Mouse (Mus musculus) embryo, embryonic 11.5 days (tissue): ENCODE results near the gene Rims4.
A peak's percentile ranks its signal among the peaks of the same experiment; 100 is the strongest.

ENCODE experiments used
- DNase-seq: peaks from one replicate; pipeline ENCODE4 v3.0.0-alpha.2; 2012; ENCODE audit warnings: low read depth, low spot score

The Rims4 gene

GRCm38 (mm10) chr2:163871266-163871665 is 47.2 kb downstream of the Rims4 start:
- no peak for DNase-seq

DNA sequence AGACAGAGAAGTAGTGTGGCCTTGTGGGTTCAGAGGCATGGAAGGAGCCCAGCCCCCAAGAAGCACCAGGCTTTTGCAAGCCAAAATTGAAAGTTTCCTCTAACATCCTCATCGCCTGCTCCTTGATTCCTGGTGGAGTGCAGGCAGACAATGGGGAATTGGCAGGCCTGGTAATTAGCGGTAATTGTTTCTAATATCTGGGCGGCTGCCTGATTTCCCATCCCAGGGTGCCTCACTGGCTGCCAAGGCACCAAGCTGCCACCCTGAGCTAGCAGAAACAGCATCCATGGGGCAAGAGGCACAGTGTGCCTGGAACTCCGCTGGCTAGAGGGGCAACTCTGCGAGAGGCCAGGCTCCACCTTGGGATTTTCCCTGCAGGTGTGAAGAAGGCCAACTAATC is 48.7 kb downstream of the Rims4 start:
- no peak for DNase-seq

DNA sequence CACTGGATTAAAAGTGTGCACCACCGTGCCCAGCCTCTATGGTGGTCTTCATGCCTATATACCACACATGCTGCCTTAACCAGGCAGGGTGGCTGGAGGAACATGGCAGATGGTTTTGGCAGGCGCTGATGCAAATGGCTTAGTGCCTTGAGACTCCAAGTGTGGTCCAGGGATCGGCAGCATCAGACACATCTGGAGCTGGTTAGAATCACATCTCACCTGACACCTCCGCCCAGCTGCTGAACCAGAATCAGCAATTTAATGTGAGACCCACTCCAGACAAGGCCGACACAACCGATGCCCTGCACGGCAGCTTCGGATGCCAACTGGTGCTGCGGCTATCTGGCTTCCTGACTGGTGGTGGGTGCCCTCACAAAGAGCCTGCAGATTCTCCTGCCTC is 52.4 kb downstream of the Rims4 start:
- no peak for DNase-seq

GRCm38 (mm10) chr2:163865311-163865710 is 53.2 kb downstream of the Rims4 start:
- no peak for DNase-seq

- DNase-seq: no peak
These were observed 60.1 kb downstream of the Rims4 start for GRCm38 (mm10) chr2:163858254-163858947.

DNA sequence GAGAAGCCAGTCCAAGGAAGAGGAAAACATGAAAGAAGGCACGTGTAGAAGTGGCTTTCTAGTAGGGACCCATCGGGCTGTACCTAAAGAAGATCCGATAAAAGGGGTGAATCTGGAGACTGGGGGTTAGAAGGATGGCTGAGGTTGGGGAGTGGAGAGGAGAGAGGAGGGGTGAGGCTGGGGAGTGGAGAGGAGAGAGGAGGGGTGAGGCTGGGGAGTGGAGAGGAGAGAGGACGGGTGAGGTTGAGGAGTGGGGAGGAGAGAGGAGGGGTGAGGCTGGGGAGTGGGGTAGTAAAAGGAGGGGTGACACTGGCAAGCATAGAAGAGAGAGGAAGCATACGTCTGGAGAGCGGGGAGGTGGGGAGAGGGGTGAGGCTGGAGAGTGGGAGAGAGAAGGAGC is 61.2 kb downstream of the Rims4 start:
- DNase-seq: no peak

GRCm38 (mm10) chr2:163853461-163853901 is 65.0 kb downstream of the Rims4 start, which contains the start of gene Kcnk15:
Gene Kcnk15, plus strand, starts transcription at chr2:163853651.
- no peak for DNase-seq

DNA sequence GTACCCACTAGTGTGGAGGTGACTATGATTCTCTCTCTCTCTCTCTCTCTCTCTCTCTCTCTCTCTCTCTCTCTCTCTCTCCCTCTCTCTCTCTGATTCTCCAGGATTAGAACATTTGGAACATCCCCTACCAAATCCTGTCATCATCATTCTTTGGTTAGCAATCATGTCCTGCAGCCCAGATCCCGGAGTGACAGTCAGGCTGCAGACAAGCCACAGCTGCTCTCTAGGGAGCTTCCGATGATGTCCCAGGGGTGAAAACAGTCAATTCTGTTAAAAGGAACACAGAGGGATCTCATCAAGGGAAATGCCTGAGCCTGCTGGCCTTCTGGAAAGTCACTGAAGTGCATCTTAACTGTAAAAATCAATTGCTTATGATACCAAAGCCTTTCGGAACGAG is 76.4 kb downstream of the Rims4 start:
- DNase-seq: no peak

DNA sequence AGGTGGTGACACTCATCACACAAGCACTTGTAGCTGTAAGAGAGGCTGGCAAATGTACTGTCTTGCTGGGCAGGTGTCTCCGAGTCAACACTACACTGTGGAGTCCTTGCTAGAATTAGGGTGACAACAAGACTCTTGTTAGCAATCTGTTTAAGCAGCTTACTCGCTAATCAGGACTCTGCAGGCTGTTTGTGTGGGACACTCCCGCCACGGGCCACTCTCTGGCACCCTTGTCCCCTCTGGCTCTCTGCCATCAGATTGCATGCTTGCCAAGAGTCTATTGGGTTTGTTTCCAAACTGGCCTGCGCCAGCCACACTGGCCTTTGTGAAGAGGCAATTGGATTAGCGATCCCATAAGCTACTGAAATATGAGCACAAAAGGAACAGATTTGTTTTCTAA is 79.0 kb downstream of the Rims4 start:
- no peak for DNase-seq

DNA sequence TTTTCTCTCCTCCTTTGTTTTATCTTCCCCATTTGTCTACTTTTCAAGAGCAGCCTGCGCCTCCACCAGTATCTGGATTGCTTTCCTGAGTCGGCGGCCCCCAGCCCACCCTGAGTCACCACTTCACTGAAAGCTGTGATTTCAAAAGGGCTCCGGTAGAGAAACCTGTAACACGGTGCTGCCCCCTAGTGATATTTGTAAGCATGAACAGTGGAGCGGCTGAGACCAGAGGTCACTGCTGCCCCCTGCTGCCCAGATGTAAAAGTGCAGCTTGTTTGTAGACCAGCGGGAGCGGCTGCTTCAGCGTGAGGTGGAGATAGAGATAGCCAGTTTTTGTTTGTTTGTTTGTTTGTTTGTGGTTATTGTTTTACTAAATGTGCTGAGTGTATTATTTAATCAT is 80.4 kb downstream of the Rims4 start:
- DNase-seq: peak; percentile 67

GRCm38 (mm10) chr2:163831163-163831562 is 87.3 kb downstream of the Rims4 start:
- no peak for DNase-seq

- DNase-seq: no peak
These were observed 92.0 kb downstream of the Rims4 start for GRCm38 (mm10) chr2:163826494-163826893.

DNA sequence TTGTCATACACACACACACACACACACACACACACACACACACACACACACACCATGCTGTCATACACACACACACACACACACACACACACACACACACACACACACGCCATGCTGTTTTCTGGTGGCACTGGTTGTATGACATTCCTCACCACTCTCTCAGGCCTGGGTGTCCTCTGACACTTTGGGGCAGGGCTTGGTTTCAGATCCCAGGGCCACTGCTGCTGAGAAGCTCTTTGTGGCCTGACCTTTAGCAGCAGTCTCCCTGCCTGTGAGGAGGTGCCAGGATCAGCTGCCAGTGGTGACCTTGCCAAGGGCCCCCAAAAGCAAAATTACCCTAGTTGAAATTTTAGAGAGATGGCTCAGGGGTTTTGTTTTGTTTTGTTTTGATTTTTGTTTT is 92.6 kb downstream of the Rims4 start:
- DNase-seq: no peak

- peak; percentile 43 for DNase-seq
These were observed 94.7 kb downstream of the Rims4 start for GRCm38 (mm10) chr2:163823771-163824170.

DNA sequence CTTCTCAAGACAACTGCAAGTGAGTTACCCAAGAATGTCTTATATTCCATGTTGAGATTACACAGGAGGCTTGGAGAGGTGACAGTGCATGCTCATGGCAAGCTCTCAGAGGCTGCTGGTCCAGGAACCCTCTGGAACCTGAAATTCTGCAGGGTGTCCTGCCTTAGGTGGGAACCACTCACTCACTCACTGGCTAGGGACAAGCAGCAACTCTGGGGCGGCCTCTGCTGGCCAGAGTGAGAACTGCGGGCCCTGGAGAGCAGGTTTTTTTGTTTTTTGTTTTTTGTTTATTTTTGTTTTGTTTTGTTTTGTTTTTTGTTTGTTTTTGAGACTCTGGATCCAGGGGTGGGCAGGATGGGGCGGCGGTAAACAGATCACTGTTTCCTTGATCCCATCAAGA is 95.2 kb downstream of the Rims4 start:
- DNase-seq: peak; percentile 41

- DNase-seq: no peak
These were observed 97.9 kb downstream of the Rims4 start, which contains the start of gene Ccn5 for GRCm38 (mm10) chr2:163820607-163821006. Gene Ccn5, plus strand, starts transcription at chr2:163820861.

DNA sequence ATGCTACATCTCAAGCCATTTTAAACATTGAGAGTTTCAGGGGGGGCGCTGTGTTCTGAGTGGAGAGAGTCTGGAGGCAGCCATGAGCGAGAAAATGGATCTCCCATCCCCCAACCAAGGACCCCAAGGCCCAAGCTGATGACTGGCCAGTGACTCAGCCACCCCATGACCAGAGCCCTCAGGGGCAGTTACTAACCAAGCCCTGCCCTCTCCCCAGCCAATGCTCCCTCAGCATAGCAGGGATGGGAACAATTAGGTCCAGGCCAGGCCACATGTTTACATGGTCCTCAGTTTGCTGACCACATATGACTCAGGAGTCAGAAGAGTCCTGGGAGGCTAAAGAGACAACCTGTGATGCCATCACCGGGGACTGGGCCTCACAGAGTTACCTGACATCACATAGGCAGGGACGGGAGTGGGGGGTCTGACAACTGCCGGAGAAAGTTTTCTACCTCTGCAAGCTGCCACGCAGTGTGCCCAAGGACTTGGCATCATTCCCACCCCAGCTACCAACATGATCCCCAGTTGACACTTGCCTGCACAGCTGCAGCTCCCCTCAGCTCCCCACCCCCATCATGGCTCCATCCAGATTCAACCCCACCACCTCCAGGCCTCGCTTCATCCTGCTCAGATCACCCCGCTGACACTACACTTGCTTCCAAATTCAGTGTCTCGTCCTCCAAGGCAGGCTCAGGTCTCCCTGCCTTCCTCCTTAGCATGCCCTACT is 103.6 kb downstream of the Rims4 start:
- DNase-seq: no peak

DNA sequence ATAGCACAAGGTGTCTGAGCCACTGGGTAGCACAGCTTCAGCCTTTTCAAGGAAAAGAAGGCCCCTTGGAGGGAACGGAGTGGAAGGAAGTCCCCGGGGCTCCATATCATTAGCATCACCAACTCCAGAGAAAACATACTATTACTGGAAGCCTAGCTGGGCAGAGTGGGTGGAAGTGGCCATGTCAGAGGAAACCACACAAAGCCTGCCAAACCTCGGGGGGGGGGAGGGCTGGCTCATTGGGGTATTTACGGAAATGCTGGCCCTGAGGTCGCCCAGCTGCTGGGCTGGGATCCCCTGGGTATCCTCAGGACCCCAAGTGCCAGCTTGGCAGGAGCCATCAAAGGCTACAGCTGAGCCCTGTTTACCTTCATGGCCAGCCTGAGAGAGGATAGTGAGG is 105.4 kb downstream of the Rims4 start:
- DNase-seq: no peak
